Mouse (Mus musculus) megakaryocyte, embryonic 14.5 days (primary cell): ENCODE data around the gene Coq8a.

ENCODE experiments used
- FLI1 ChIP-seq: IDR thresholded peaks from 2 replicates; pipeline ENCODE4 v1.6.1; 2012; ENCODE audit warnings: low read length, inconsistent platforms, mixed read lengths
- GATA1 ChIP-seq: IDR thresholded peaks from 3 replicates; pipeline ENCODE4 v1.6.1; 2012; ENCODE audit warnings: mixed read lengths, low read length, inconsistent platforms, borderline replicate concordance

- no peak for TF ChIP-seq GATA1
- no peak for TF ChIP-seq FLI1
These were observed 11.4 kb upstream of the Coq8a start for GRCm38 (mm10) chr1:180210781-180211271.
